Mouse (Mus musculus): Measurements from ENCODE around the gene Fam19a1. TPM values are rescaled to one million over a fixed set of nuclear protein-coding genes. Genes with fewer than 3 reads are reported as not detected.

The Fam19a1 gene
- 3.4 and 4.0 TPM in 2 replicates for polyA plus RNA-seq (2012; rRNA removed)

- DNase-seq = no peak
- WGBS = 30% methylated on average over 6 of the region's 6 CpGs
- no peak within 1 kb of the TSS for H3K4me3 ChIP-seq (replicated peaks; ENCODE audit: insufficient read depth, low read depth, low read length)
- no peaks in the 10 kb centered on the region for H3K4me1 ChIP-seq (ENCODE audit: control insufficient read depth, insufficient read depth, low read length)
- TF ChIP-seq POLR2A (IDR thresholded peaks at IDR 0.05; ENCODE audit: borderline replicate concordance, insufficient read depth, low read length) (no peak), CTCF (IDR thresholded peaks at IDR 0.05; ENCODE audit: borderline replicate concordance, insufficient read depth, low read depth, low read length) (no peak)
- peaks cover 4% of the 10 kb centered on the region; the same call in 1 of the 2 replicates for H3K27me3 ChIP-seq (ENCODE audit: control insufficient read depth, insufficient read depth, low read length)
- H3K27ac ChIP-seq (ENCODE audit: insufficient read depth, low read length) = no peak within 1 kb of the TSS
Measured at GRCm38 (mm10) chr6:96112854-96113253, at the start of gene Fam19a1. Gene Fam19a1 (plus strand): TSS chr6:96113154.

GRCm38 (mm10) chr6:96071080-96071479 is 41.9 kb upstream of the Fam19a1 start:
- Histone ChIP-seq H3K27ac (ENCODE audit: insufficient read depth, low read length) (no peak overlapping the region), H3K4me3 (replicated peaks; ENCODE audit: insufficient read depth, low read depth, low read length) (no peak overlapping the region), H3K4me1 (ENCODE audit: control insufficient read depth, insufficient read depth, low read length) (no peaks in the 10 kb centered on the region), H3K27me3 (ENCODE audit: control insufficient read depth, insufficient read depth, low read length) (no peaks in the 10 kb centered on the region)
- 93% methylated on average over 4 of the region's 4 CpGs for WGBS
- DNase-seq = no peak
- TF ChIP-seq CTCF (IDR thresholded peaks at IDR 0.05; ENCODE audit: borderline replicate concordance, insufficient read depth, low read depth, low read length) = no peak
- TF ChIP-seq POLR2A (IDR thresholded peaks at IDR 0.05; ENCODE audit: borderline replicate concordance, insufficient read depth, low read length) = no peak

DNA sequence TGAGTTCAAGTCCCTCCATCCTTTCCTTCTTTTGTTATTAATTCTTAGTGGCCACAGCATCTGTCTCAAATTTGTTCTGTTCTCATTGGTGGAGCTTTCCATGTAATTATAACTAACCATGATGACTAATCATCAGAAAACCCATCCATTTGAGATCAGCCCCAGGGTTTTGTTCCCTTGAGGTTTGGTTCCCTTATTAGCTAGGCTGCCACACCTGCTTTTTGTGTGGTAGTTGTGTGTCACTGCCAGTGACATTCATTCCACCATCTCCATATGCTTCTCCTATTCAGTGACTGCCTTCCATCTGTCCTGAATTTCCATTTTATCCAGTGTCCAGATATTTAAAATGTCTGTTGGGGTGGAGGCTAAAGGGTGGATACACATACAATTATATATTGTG is 41.4 kb upstream of the Fam19a1 start:
- Histone ChIP-seq H3K27ac (ENCODE audit: insufficient read depth, low read length) (no peak overlapping the region), H3K27me3 (ENCODE audit: control insufficient read depth, insufficient read depth, low read length) (no peaks in the 10 kb centered on the region), H3K4me1 (ENCODE audit: control insufficient read depth, insufficient read depth, low read length) (no peaks in the 10 kb centered on the region), H3K4me3 (replicated peaks; ENCODE audit: insufficient read depth, low read depth, low read length) (no peak overlapping the region)
- TF ChIP-seq CTCF (IDR thresholded peaks at IDR 0.05; ENCODE audit: borderline replicate concordance, insufficient read depth, low read depth, low read length) (no peak), POLR2A (IDR thresholded peaks at IDR 0.05; ENCODE audit: borderline replicate concordance, insufficient read depth, low read length) (no peak)
- no peak for DNase-seq

GRCm38 (mm10) chr6:96089961-96090360 is 23.0 kb upstream of the Fam19a1 start:
- Histone ChIP-seq H3K27me3 (ENCODE audit: control insufficient read depth, insufficient read depth, low read length) (no peaks in the 10 kb centered on the region), H3K27ac (ENCODE audit: insufficient read depth, low read length) (no peak overlapping the region), H3K4me1 (ENCODE audit: control insufficient read depth, insufficient read depth, low read length) (no peaks in the 10 kb centered on the region), H3K4me3 (replicated peaks; ENCODE audit: insufficient read depth, low read depth, low read length) (no peak overlapping the region)
- TF ChIP-seq CTCF (IDR thresholded peaks at IDR 0.05; ENCODE audit: borderline replicate concordance, insufficient read depth, low read depth, low read length) (no peak), POLR2A (IDR thresholded peaks at IDR 0.05; ENCODE audit: borderline replicate concordance, insufficient read depth, low read length) (no peak)
- no peak for DNase-seq
- 92% methylated on average over 6 of the region's 6 CpGs for WGBS

- no peak overlapping the region for H3K4me3 ChIP-seq (replicated peaks; ENCODE audit: insufficient read depth, low read depth, low read length)
- no peaks in the 10 kb centered on the region for H3K27me3 ChIP-seq (ENCODE audit: control insufficient read depth, insufficient read depth, low read length)
- TF ChIP-seq CTCF (IDR thresholded peaks at IDR 0.05; ENCODE audit: borderline replicate concordance, insufficient read depth, low read depth, low read length) (no peak), POLR2A (IDR thresholded peaks at IDR 0.05; ENCODE audit: borderline replicate concordance, insufficient read depth, low read length) (no peak)
- no peak overlapping the region for H3K27ac ChIP-seq (ENCODE audit: insufficient read depth, low read length)
- H3K4me1 ChIP-seq (ENCODE audit: control insufficient read depth, insufficient read depth, low read length) = no peaks in the 10 kb centered on the region
- no peak for DNase-seq
- WGBS = 83% methylated on average over 1 of the region's 1 CpGs
Measured at GRCm38 (mm10) chr6:96093716-96094115, 19.2 kb upstream of the Fam19a1 start.

DNA sequence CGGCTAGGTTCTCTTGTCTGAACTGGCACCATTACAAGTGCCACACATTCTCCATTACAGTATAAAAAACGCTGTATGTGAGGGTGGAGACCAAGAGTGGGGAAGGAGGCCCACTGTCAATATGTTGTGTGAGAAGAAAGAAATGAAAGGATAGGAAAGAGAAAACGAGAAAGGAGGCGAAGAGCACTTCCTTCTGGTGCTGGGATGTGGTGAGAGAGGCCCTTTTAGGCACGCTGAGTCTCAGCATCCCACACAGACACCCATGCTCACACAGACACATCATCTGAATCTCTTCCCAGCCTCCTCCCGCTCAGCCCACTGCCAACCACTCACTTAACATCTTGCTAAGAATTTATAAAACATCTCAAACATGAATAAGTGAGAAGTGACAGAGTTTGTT is 14.7 kb upstream of the Fam19a1 start:
- WGBS = 81% methylated on average over 6 of the region's 6 CpGs
- no peak overlapping the region for H3K27ac ChIP-seq (ENCODE audit: insufficient read depth, low read length)

DNA sequence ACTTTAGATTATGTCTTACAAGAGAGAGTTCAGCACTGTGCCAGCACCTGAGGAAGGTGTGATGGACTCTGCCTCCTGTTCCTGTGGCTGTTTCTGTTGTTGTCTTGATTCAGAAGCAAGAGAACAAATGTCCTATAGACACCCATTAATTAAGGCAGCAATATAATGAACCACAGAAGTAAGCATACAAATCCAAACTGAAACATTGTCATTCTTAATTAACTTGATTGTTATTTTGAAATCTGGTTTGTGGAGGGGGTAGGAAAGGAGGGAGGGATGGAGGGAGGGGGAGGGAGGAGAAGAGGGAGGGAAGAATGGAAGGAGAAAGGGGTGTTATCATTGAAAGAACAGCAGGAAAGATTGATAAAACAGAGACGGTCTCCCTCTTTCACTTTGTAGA is 1.3 kb upstream of the Fam19a1 start:
- TF ChIP-seq CTCF (IDR thresholded peaks at IDR 0.05; ENCODE audit: borderline replicate concordance, insufficient read depth, low read depth, low read length) (no peak), POLR2A (IDR thresholded peaks at IDR 0.05; ENCODE audit: borderline replicate concordance, insufficient read depth, low read length) (no peak)
- DNase-seq = no peak
- 79% methylated on average over 1 of the region's 1 CpGs for WGBS

More for the DNA sequence above, 14.7 kb upstream of the Fam19a1 start:
- Histone ChIP-seq H3K27me3 (ENCODE audit: control insufficient read depth, insufficient read depth, low read length) (no peaks in the 10 kb centered on the region), H3K4me3 (replicated peaks; ENCODE audit: insufficient read depth, low read depth, low read length) (no peak overlapping the region), H3K4me1 (ENCODE audit: control insufficient read depth, insufficient read depth, low read length) (no peaks in the 10 kb centered on the region)
- TF ChIP-seq CTCF (IDR thresholded peaks at IDR 0.05; ENCODE audit: borderline replicate concordance, insufficient read depth, low read depth, low read length) (no peak), POLR2A (IDR thresholded peaks at IDR 0.05; ENCODE audit: borderline replicate concordance, insufficient read depth, low read length) (no peak)
- no peak for DNase-seq

DNA sequence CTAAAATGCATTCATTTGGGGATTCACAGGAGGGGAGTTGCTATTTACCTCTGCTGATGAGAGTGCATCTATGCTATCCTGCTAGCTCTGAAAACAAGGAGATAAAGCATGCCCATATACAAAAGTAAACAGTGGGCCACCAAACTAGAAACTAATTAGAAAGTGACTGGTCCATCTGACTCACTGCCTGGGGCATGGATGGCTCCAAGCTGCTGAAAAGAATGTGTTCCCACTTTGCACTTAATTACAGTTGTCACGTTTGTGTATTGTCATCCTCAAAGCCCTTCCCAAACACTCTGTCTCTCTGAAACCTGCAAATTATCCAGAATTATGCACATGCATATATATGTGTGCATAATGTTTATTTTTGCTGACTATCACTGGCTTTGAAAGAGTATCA is 1.2 kb downstream of the Fam19a1 start:
- 37% methylated on average over 1 of the region's 1 CpGs for WGBS
- DNase-seq = no peak
- H3K27me3 ChIP-seq (ENCODE audit: control insufficient read depth, insufficient read depth, low read length) = peaks cover 4% of the 10 kb centered on the region; the same call in 1 of the 2 replicates
- no peak overlapping the region for H3K27ac ChIP-seq (ENCODE audit: insufficient read depth, low read length)
- TF ChIP-seq CTCF (IDR thresholded peaks at IDR 0.05; ENCODE audit: borderline replicate concordance, insufficient read depth, low read depth, low read length) (no peak), POLR2A (IDR thresholded peaks at IDR 0.05; ENCODE audit: borderline replicate concordance, insufficient read depth, low read length) (no peak)
- H3K4me3 ChIP-seq (replicated peaks; ENCODE audit: insufficient read depth, low read depth, low read length) = no peak overlapping the region
- H3K4me1 ChIP-seq (ENCODE audit: control insufficient read depth, insufficient read depth, low read length) = no peaks in the 10 kb centered on the region

More for the DNA sequence above, 1.3 kb upstream of the Fam19a1 start:
- Histone ChIP-seq H3K27me3 (ENCODE audit: control insufficient read depth, insufficient read depth, low read length) (no peaks in the 10 kb centered on the region; the same call in 1 of the 2 replicates), H3K27ac (ENCODE audit: insufficient read depth, low read length) (no peak overlapping the region), H3K4me3 (replicated peaks; ENCODE audit: insufficient read depth, low read depth, low read length) (no peak overlapping the region), H3K4me1 (ENCODE audit: control insufficient read depth, insufficient read depth, low read length) (no peaks in the 10 kb centered on the region)
